Mouse (Mus musculus) C2C12 (cell line): ENCODE data around the gene Rimbp2. TPM values are rescaled to one million over a fixed set of nuclear protein-coding genes. Genes with fewer than 3 reads are reported as not detected.

Experiments
- H3K27me3 ChIP-seq: one replicate; pipeline ENCODE4 v1.6.1; 2011; ENCODE audit not compliant: control insufficient read depth, insufficient read depth, insufficient read length
- H3K36me3 ChIP-seq: one replicate; pipeline ENCODE4 v1.6.1; 2011; ENCODE audit not compliant: control insufficient read depth, insufficient read depth
- H3K4me3 ChIP-seq: one replicate; pipeline ENCODE4 v1.5.1; 2011; ENCODE audit warnings: mild to moderate bottlenecking, control low read depth; ENCODE audit not compliant: poor library complexity, insufficient read depth, severe bottlenecking
- H3K79me2 ChIP-seq: one replicate; pipeline ENCODE4 v1.6.1; 2011; ENCODE audit not compliant: control insufficient read depth, insufficient read depth
- H3K79me3 ChIP-seq: one replicate; pipeline ENCODE4 v1.6.1; 2011; ENCODE audit warnings: low read depth, control low read depth
- H3ac ChIP-seq: one replicate; pipeline ENCODE3; 2011; ENCODE audit warnings: low read depth; ENCODE audit not compliant: control insufficient read depth, insufficient read length
- CEBPB ChIP-seq: IDR thresholded peaks from one replicate; pipeline ENCODE4 v1.6.1; 2011; ENCODE audit warnings: low read depth, mild to moderate bottlenecking, control low read depth, moderate library complexity
- CTCF ChIP-seq: IDR thresholded peaks from one replicate; pipeline ENCODE4 v1.5.1; 2011; ENCODE audit not compliant: control insufficient read depth, insufficient read depth, insufficient read length
- FOSL1 ChIP-seq: IDR thresholded peaks from one replicate; pipeline ENCODE4 v1.8.0; 2011; ENCODE audit warnings: mild to moderate bottlenecking, low read length; ENCODE audit not compliant: poor library complexity, insufficient read depth, severe bottlenecking
- MAX ChIP-seq: IDR thresholded peaks from one replicate; pipeline ENCODE4 v1.6.1; 2011; ENCODE audit warnings: mild to moderate bottlenecking, control low read depth
- MYOD1 ChIP-seq: IDR thresholded peaks from one replicate; pipeline ENCODE4 v1.6.1; 2011; ENCODE audit warnings: low read depth; ENCODE audit not compliant: control insufficient read depth, insufficient read length
- MYOG ChIP-seq: IDR thresholded peaks from one replicate; pipeline ENCODE4 v1.6.1; 2011; ENCODE audit not compliant: control insufficient read depth, insufficient read length; ENCODE audit errors: extremely low read depth
- USF1 ChIP-seq: IDR thresholded peaks from one replicate; pipeline ENCODE4 v1.6.1; 2011; ENCODE audit warnings: low read depth, mild to moderate bottlenecking, control low read depth, moderate library complexity
- polyA plus RNA-seq: library from polyadenylated mRNA; unstranded; fragments of >200 nt; fragmentation: generic; extraction: Trizol; gene quantifications from one replicate; pipeline ENCODE4 v1.2.1, GENCODE M21; 2012; ENCODE audit warnings: missing spikeins

The Rimbp2 gene
- polyA plus RNA-seq, 1 experiment, result not detected

- H3K4me3 ChIP-seq, result no peak overlapping the region
- TF ChIP-seq CTCF (no peak), MAX (no peak), FOSL1 (no peak)
- no peaks in the 10 kb centered on the region for H3K79me2 ChIP-seq
- no peaks in the 10 kb centered on the region for H3K36me3 ChIP-seq
- no peaks in the 10 kb centered on the region for H3K79me3 ChIP-seq
- H3K27me3 ChIP-seq, result no peaks in the 10 kb centered on the region
- no peak overlapping the region for H3ac ChIP-seq
Observed at GRCm38 (mm10) chr5:128866291-128866690, 87.0 kb downstream of the Rimbp2 start.

DNA sequence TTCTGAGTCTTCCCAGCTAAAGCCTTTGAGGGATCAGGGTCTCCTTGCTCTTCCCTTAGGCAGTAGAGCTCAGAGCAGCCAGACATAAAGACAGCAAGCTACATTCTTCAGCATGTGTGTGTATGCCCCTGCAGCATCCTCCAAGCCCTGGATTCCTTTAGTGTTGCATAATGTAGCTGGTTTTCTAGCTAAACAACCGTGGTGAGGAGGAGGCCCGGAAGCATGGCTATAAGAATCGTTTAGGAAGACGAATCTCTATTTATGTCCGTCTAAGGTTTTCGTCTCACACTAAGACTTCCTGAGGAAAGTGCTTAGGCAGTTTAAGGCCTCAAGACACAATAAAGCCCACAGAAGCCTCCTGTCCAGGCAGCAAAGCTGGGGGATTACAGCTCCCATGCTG lies 89.8 kb downstream of the Rimbp2 start:
- Histone ChIP-seq H3ac (no peak overlapping the region), H3K79me3 (no peaks in the 10 kb centered on the region), H3K4me3 (no peak overlapping the region), H3K27me3 (no peaks in the 10 kb centered on the region), H3K79me2 (no peaks in the 10 kb centered on the region), H3K36me3 (no peaks in the 10 kb centered on the region)
- TF ChIP-seq MYOD1 (no peak), FOSL1 (no peak), MAX (no peak), CTCF (no peak), CEBPB (no peak), USF1 (no peak), MYOG (no peak)

- Histone ChIP-seq H3K27me3 (no peaks in the 10 kb centered on the region), H3ac (no peak overlapping the region), H3K36me3 (no peaks in the 10 kb centered on the region), H3K79me3 (no peaks in the 10 kb centered on the region), H3K4me3 (no peak overlapping the region), H3K79me2 (no peaks in the 10 kb centered on the region)
- TF ChIP-seq MYOD1 (no peak), CEBPB (no peak), USF1 (no peak), MYOG (no peak), MAX (no peak), FOSL1 (no peak), CTCF (no peak)
Observed at GRCm38 (mm10) chr5:128860907-128861306, 92.4 kb downstream of the Rimbp2 start.

DNA sequence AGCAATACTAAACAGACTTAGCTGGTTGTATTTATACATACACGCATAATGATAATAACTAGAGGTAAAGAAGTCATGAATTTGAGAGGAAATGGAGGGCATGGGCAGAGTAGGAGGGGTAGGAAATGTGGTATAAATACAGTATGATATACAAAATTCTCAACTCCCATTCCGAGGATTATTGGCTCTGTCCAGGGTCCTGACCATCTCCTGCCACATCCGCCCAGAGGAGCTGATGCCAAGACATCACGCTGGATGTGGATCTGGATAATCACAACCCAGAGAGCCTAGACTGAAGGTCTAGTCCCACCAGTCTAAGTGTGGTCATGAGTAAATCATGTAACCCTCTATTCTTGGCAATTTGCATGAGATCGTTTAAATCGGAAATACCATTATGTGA lies 100.5 kb downstream of the Rimbp2 start:
- TF ChIP-seq USF1, result no peak
- no peak for TF ChIP-seq CTCF
- no peak for TF ChIP-seq MYOD1
- TF ChIP-seq MYOG, result no peak
- no peak for TF ChIP-seq FOSL1
- no peak for TF ChIP-seq MAX
- no peak for TF ChIP-seq CEBPB

DNA sequence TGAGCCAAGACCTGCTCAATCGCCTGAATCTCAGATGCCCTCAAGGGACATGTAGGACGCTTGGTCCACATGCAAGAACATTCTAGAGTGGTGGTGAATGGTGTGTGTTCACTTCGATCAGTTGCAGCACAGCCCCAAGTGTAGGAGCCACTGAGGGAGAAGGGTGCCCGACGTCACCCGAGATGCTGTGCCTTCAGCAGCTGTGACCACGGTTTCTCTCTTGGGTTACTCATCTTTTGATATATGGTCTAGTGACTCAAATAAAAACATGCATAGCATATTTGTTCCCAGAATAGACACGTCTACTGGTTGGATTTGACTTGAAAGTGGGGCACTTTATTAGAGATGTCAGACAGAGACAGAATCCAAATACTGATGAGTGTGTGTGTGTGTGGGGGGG lies 105.5 kb downstream of the Rimbp2 start:
- H3K79me2 ChIP-seq, result no peaks in the 10 kb centered on the region
- H3K36me3 ChIP-seq, result no peaks in the 10 kb centered on the region
- H3K79me3 ChIP-seq, result no peaks in the 10 kb centered on the region
- no peak for TF ChIP-seq MYOG
- TF ChIP-seq CTCF, result no peak
- TF ChIP-seq CEBPB, result no peak
- TF ChIP-seq MAX, result no peak
- TF ChIP-seq MYOD1, result no peak
- no peak for TF ChIP-seq FOSL1
- H3K4me3 ChIP-seq, result no peak overlapping the region
- H3ac ChIP-seq, result no peak overlapping the region
- H3K27me3 ChIP-seq, result no peaks in the 10 kb centered on the region

More for the DNA sequence above, 100.5 kb downstream of the Rimbp2 start:
- Histone ChIP-seq H3K36me3 (no peaks in the 10 kb centered on the region), H3ac (no peak overlapping the region), H3K79me2 (no peaks in the 10 kb centered on the region), H3K27me3 (no peaks in the 10 kb centered on the region), H3K79me3 (no peaks in the 10 kb centered on the region), H3K4me3 (no peak overlapping the region)

- no peak overlapping the region for H3K4me3 ChIP-seq
- no peaks in the 10 kb centered on the region for H3K79me3 ChIP-seq
- H3K79me2 ChIP-seq, result no peaks in the 10 kb centered on the region
- H3ac ChIP-seq, result no peak overlapping the region
- no peak for TF ChIP-seq CTCF
- TF ChIP-seq MAX, result no peak
- no peak for TF ChIP-seq FOSL1
- no peak for TF ChIP-seq CEBPB
- no peak for TF ChIP-seq MYOG
- TF ChIP-seq USF1, result no peak
- no peak for TF ChIP-seq MYOD1
- no peaks in the 10 kb centered on the region for H3K36me3 ChIP-seq
- no peaks in the 10 kb centered on the region for H3K27me3 ChIP-seq
Observed at GRCm38 (mm10) chr5:128846433-128847040, 106.7 kb downstream of the Rimbp2 start.
